Mouse (Mus musculus): Measurements from ENCODE around the gene Angptl6.

- no peak for TF ChIP-seq EP300 (optimal IDR thresholded peaks at IDR 0.05)
- no peak for TF ChIP-seq CTCF (IDR thresholded peaks at IDR 0.05; ENCODE audit: low read depth)
These were observed 839 bp downstream of the Angptl6 start for GRCm38 (mm10) chr9:20878710-20879065.

Measured in stomach, postnatal 0 days (tissue).